Mouse (Mus musculus): ENCODE data around the gene Serpina1a.
"Not testable (repeated sequence)": the region's sequence is repeated elsewhere in the genome, so short reads cannot be mapped to it uniquely, and the experiment has no call there.

DNA sequence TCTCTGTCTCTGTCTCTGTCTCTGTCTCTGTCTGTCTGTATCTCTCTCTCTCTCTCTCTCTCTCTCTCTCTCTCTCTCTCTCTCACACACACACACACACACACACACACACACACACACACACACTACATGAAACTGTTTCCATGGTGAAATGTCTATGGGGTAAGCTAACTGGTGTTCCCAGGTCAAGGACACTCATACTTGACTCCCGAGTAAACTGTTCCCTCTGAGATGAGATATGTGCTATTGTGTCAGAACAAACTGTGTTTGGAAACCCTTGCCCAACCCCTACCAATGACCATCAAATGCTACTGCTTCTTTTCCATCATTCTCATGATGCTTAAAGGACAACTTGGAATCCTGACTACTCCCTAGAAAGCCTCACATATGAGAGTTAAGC, 3.5 kb upstream of the Serpina1a start:
- TF ChIP-seq CTCF (IDR thresholded peaks at IDR 0.05; ENCODE audit: borderline replicate concordance, control insufficient read depth, extremely low read depth, insufficient read depth, low read length, poor library complexity); POLR2A (IDR thresholded peaks at IDR 0.05; ENCODE audit: control insufficient read depth, extremely low read depth, insufficient read depth, low read length, poor library complexity): not testable (repeated sequence)

Measured in thymus, adult 2 months (tissue).